Comparison of ENCODE assay signal across 26 mouse cellular contexts in the genomic region with DNA sequence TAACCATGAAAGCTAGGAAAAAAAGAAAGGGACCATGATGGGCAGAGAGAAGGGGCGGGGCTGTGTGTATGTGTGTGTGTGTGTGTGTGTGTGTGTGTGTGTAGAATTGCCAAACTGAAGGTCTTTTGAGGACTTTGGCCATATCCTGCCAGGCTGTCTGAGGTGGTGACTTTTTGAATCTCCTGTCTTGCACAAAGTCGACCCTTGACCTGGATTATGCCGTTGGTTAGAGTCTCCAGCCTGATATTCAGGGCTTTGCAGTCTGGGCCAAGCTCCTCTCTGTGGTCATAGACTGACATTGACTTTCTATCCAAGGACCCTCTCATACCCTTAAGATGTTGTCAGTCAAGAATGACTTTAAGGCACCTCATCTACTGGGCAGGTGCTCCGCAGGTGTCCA.
"Had no signal": no experiment of that assay in that cellular context is flagged by ENCODE, and none has a peak within 500 bp of the region (broad histone marks: within the 10 kb centered on the region; RNA-seq: fewer than 3 reads in every experiment).

No protein-coding gene starts in this region.

- ATAC-seq: hindbrain, embryonic 16.5 days; inflammation-experienced regulatory T-cells, adult 6 months; intestine, embryonic 16.5 days had no signal

- DNase-seq: gastrocnemius, adult 2 months; gastrocnemius, postnatal 10 days; gastrocnemius, postnatal 25 days; heart, postnatal 10 days; heart, postnatal 4 days; kidney, adult 18-20 months; kidney, adult 8-10 months; kidney, postnatal 14 days; kidney, postnatal 36 days; layer of hippocampus, adult 9-11 months; layer of hippocampus, postnatal 36 days; left cerebral cortex, postnatal 4 days; liver, embryonic 13.5 days had no signal

- H3K27me3 ChIP-seq: heart, embryonic 12.5 days; hindbrain, embryonic 12.5 days; kidney, embryonic 15.5 days; limb, embryonic 13.5 days; limb, embryonic 15.5 days; liver, embryonic 13.5 days; liver, embryonic 15.5 days had no signal

- H3K9ac ChIP-seq: heart, embryonic 12.5 days; hindbrain, embryonic 12.5 days; hindbrain, embryonic 14.5 days; kidney, embryonic 15.5 days; limb, embryonic 13.5 days; limb, embryonic 15.5 days; liver, embryonic 13.5 days; liver, embryonic 15.5 days had no signal

- H3K9me3 ChIP-seq: heart, embryonic 10.5 days; hindbrain, embryonic 10.5 days; hindbrain, embryonic 12.5 days; kidney, embryonic 15.5 days; limb, embryonic 13.5 days; limb, embryonic 15.5 days; liver, embryonic 13.5 days; liver, embryonic 15.5 days had no signal

- H3K4me2 ChIP-seq: heart, embryonic 12.5 days; hindbrain, embryonic 12.5 days; hindbrain, embryonic 14.5 days; kidney, embryonic 15.5 days; limb, embryonic 13.5 days; limb, embryonic 15.5 days; liver, embryonic 13.5 days; liver, embryonic 15.5 days had no signal

- H3K36me3 ChIP-seq: heart, embryonic 12.5 days; liver, embryonic 13.5 days; liver, embryonic 15.5 days had no signal

- H3K4me3 ChIP-seq: gastrocnemius, adult 2 months; heart, embryonic 10.5 days; heart, embryonic 12.5 days; hindbrain, embryonic 10.5 days; hindbrain, embryonic 12.5 days; kidney, embryonic 15.5 days; limb, embryonic 13.5 days; limb, embryonic 15.5 days; liver, embryonic 13.5 days; liver, embryonic 15.5 days had no signal

- H3K27ac ChIP-seq: gastrocnemius, adult 2 months; heart, embryonic 10.5 days; hindbrain, embryonic 12.5 days; hindbrain, embryonic 14.5 days; kidney, embryonic 15.5 days; kidney, postnatal 0 days; limb, embryonic 13.5 days; limb, embryonic 15.5 days; liver, embryonic 13.5 days; liver, embryonic 15.5 days had no signal

- H3K4me1 ChIP-seq: limb, embryonic 13.5 days; liver, embryonic 13.5 days; liver, embryonic 15.5 days had no signal
